Mouse (Mus musculus) E14TG2a.4 (cell line): ENCODE results near the gene 9130213A22Rik.

ENCODE experiments used
- CTCF ChIP-seq: conservative IDR thresholded peaks from 2 replicates; pipeline ENCODE4 v1.5.1; 2014; ENCODE audit warnings: low read length
- NANOG ChIP-seq: IDR thresholded peaks from 2 replicates; pipeline ENCODE4 v1.6.1; 2014; ENCODE audit warnings: borderline replicate concordance, low read length, mixed read lengths
- POU5F1 ChIP-seq: IDR thresholded peaks from 2 replicates; pipeline ENCODE4 v1.6.1; 2014; ENCODE audit warnings: low read length, borderline replicate concordance

GRCm38 (mm10) chr11:69133566-69133922 lies 11.2 kb upstream of the 9130213A22Rik start:
- TF ChIP-seq CTCF (no peak), NANOG (no peak), POU5F1 (no peak)
